Mouse (Mus musculus) olfactory bulb, adult 2 months (tissue): ENCODE results near the gene Rrp9.

ENCODE experiments used
- CTCF ChIP-seq: fragments of 200-500 bp; IDR thresholded peaks from 2 replicates; pipeline ENCODE4 v1.5.1; 2012; ENCODE audit warnings: low read depth, mild to moderate bottlenecking, low read length, moderate library complexity; ENCODE audit not compliant: insufficient read depth
- POLR2A ChIP-seq: fragments of 200-500 bp; IDR thresholded peaks from 2 replicates; pipeline ENCODE4 v1.6.1; 2012; ENCODE audit warnings: mild to moderate bottlenecking, low read depth, low read length, moderate library complexity; ENCODE audit not compliant: insufficient read depth

- no peak for TF ChIP-seq POLR2A
- no peak for TF ChIP-seq CTCF
Measured at GRCm38 (mm10) chr9:106461641-106462429, 13.9 kb upstream of the Rrp9 start.
